Comparison of ENCODE assay signal across 8 mouse cellular contexts in the genomic region with DNA sequence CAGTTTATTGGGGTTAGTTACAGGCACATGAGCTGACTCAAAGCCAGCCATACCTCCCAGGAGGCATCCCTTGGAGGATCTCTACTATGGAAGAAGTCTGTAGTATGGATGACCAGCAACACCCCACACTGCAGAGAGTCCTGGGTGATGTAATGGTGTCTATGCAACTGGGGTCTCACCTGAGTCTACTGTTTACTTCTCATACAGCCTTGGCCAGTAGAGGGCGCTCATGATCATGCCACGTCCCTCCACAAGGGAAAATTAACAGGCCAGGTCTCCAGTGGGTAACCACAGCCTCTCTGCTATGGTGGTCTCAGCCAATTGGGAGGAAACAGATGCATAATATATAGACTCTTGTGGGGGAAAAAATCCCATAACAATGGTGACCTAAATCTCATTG.
DNase-seq lines count a peak whose midpoint lies in the region; ATAC-seq lines count a peak whose summit lies in the region.

No protein-coding gene starts in this region.

- no peaks in the 10 kb centered on the region for H3K36me3 ChIP-seq in neural tube, embryonic 15.5 days

- intact Hi-C loops in left cerebral cortex, postnatal 14 days (cut with DNase I), result no loop called here

- peak; percentile 33 to 44 for DNase-seq in frontal cortex, postnatal 25 days (ENCODE audit: low spot score in 2 of 2)
- DNase-seq in neural tube, embryonic 10.5 days (ENCODE audit: extremely low spot score, low spot score), result peak; percentile 36
- peak; percentile 61 for DNase-seq in embryo, embryonic 10 days (ENCODE audit: low spot score)
- peak; percentile 24 to 61 for DNase-seq in left cerebral cortex, postnatal 14 days (ENCODE audit: low spot score in 2 of 2)
- DNase-seq in retina, adult 2 months (ENCODE audit: low read depth, low spot score), result peak; percentile 9
- no peak for DNase-seq in adipocyte (ENCODE audit: low spot score)

- no peak; the same call in 1 of the 2 replicates for ATAC-seq in frontal cortex, adult (ENCODE audit: low TSS enrichment)
- no peak for ATAC-seq in neural tube, embryonic 15.5 days (ENCODE audit: low FRiP score)

- H3K4me1 ChIP-seq in neural tube, embryonic 15.5 days, result peaks cover 17% of the 10 kb centered on the region

- no peak overlapping the region for H3K4me3 ChIP-seq in neural tube, embryonic 15.5 days (replicated peaks)

- 38% methylated on average over 2 of the region's 2 CpGs for WGBS in neural tube, embryonic 15.5 days

- H3K27ac ChIP-seq in neural tube, embryonic 15.5 days (replicated peaks), result no peak overlapping the region

- H3K9ac ChIP-seq in neural tube, embryonic 15.5 days (replicated peaks), result no peak overlapping the region

- H3K9me3 ChIP-seq in neural tube, embryonic 15.5 days (replicated peaks), result no peaks in the 10 kb centered on the region

- H3K27me3 ChIP-seq in neural tube, embryonic 15.5 days (replicated peaks), result no peaks in the 10 kb centered on the region

- no peak overlapping the region for H3K4me2 ChIP-seq in neural tube, embryonic 15.5 days
